Mouse (Mus musculus) cerebellum, adult 2 months (tissue): ENCODE measurements at regions not wholly inside any gene's neighbourhood (a gene's known extent, or its start where the extent isn't known, plus 50 kb on each side); places are given as distances from the start of the nearest gene placed in this dataset.
A peak's percentile ranks its signal among the peaks of the same experiment; 100 is the strongest.

Experiments used
- DNase-seq, 2 experiments: peaks; one replicate each; pipeline ENCODE4 v3.0.0; 2021
- H3K27ac ChIP-seq: fragments of 200-500 bp; 2 replicates; pipeline ENCODE4 v1.5.1; 2012; ENCODE audit warnings: low read length, control low read depth, inconsistent platforms; ENCODE audit not compliant: insufficient read depth
- H3K27me3 ChIP-seq: fragments of 200-500 bp; 2 replicates; pipeline ENCODE4 v1.6.1; 2012; ENCODE audit warnings: inconsistent platforms, mild to moderate bottlenecking, low read length, moderate library complexity; ENCODE audit not compliant: control insufficient read depth, insufficient read depth
- H3K4me1 ChIP-seq: fragments of 200-500 bp; 2 replicates; pipeline ENCODE4 v1.6.1; 2011; ENCODE audit warnings: low read length; ENCODE audit not compliant: control insufficient read depth, insufficient read depth
- H3K4me3 ChIP-seq: fragments of 200-500 bp; replicated peaks from 2 replicates; pipeline ENCODE3; 2011; ENCODE audit warnings: mild to moderate bottlenecking, low read depth, low read length, control low read depth; ENCODE audit not compliant: insufficient read depth
- CTCF ChIP-seq: fragments of 200-500 bp; IDR thresholded peaks from 2 replicates; pipeline ENCODE4 v1.5.1; 2011; ENCODE audit warnings: low read depth, mild to moderate bottlenecking, control low read depth, low read length, moderate library complexity, borderline replicate concordance; ENCODE audit not compliant: insufficient read depth
- POLR2A ChIP-seq: fragments of 200-500 bp; IDR thresholded peaks from 2 replicates; pipeline ENCODE4 v1.6.1; 2011; ENCODE audit warnings: low read length, control low read depth, borderline replicate concordance; ENCODE audit not compliant: insufficient read depth
- WGBS: fragments of 180-500 bp; shearing (Covaris S2); methylation state at CpG from one replicate; pipeline ENCODE4 v1.1.7; 2018; 5-methylcytosine and 5-hydroxymethylcytosine counted together

GRCm38 (mm10) chr14:80257086-80257485, 273.2 kb downstream of the Olfm4 start:
- 25% methylated on average over 3 of the region's 3 CpGs for WGBS
- peak; percentile 21 to 38 for DNase-seq
- H3K27ac ChIP-seq: no peak overlapping the region
- TF ChIP-seq POLR2A (no peak), CTCF (no peak)
- H3K4me1 ChIP-seq: peaks cover 4% of the 10 kb centered on the region
- no peaks in the 10 kb centered on the region for H3K27me3 ChIP-seq
- H3K4me3 ChIP-seq: no peak overlapping the region

- no peaks in the 10 kb centered on the region for H3K4me1 ChIP-seq
- no peaks in the 10 kb centered on the region for H3K27me3 ChIP-seq
- DNase-seq: no peak
- no peak overlapping the region for H3K4me3 ChIP-seq
- 33% methylated on average over 8 of the region's 8 CpGs for WGBS
- TF ChIP-seq POLR2A (no peak), CTCF (no peak)
- H3K27ac ChIP-seq: no peak overlapping the region
These were observed 279.3 kb downstream of the Olfm4 start for GRCm38 (mm10) chr14:80263173-80263572.

- 97% methylated on average over 7 of the region's 7 CpGs for WGBS
- Histone ChIP-seq H3K4me1 (no peaks in the 10 kb centered on the region), H3K27me3 (no peaks in the 10 kb centered on the region), H3K4me3 (no peak overlapping the region), H3K27ac (no peak overlapping the region)
- no peak for DNase-seq
- TF ChIP-seq POLR2A: no peak
- no peak for TF ChIP-seq CTCF
These were observed 281.2 kb downstream of the Olfm4 start for GRCm38 (mm10) chr14:80265081-80265480.

- no peak overlapping the region for H3K4me3 ChIP-seq
- TF ChIP-seq POLR2A: no peak
- peak; percentile 47; the same call in 1 of the 2 replicates for TF ChIP-seq CTCF
- WGBS: 49% methylated on average over 7 of the region's 7 CpGs
- peak; percentile 68 to 69 for DNase-seq
- H3K27me3 ChIP-seq: no peaks in the 10 kb centered on the region
- H3K27ac ChIP-seq: no peak overlapping the region
- no peaks in the 10 kb centered on the region for H3K4me1 ChIP-seq
These were observed 285.5 kb downstream of the Olfm4 start for GRCm38 (mm10) chr14:80269179-80269951.

GRCm38 (mm10) chr14:80270063-80270462, 286.2 kb downstream of the Olfm4 start:
- TF ChIP-seq CTCF (no peak), POLR2A (no peak)
- H3K4me3 ChIP-seq: no peak overlapping the region
- no peaks in the 10 kb centered on the region for H3K4me1 ChIP-seq
- DNase-seq: peak; percentile 35 to 43
- WGBS: 24% methylated on average over 13 of the region's 13 CpGs
- no peaks in the 10 kb centered on the region for H3K27me3 ChIP-seq
- H3K27ac ChIP-seq: no peak overlapping the region

GRCm38 (mm10) chr14:80280188-80280587, 296.3 kb downstream of the Olfm4 start:
- H3K27ac ChIP-seq: no peak overlapping the region
- no peaks in the 10 kb centered on the region for H3K4me1 ChIP-seq
- DNase-seq: no peak
- H3K4me3 ChIP-seq: no peak overlapping the region
- 77% methylated on average over 4 of the region's 4 CpGs for WGBS
- TF ChIP-seq POLR2A: no peak
- TF ChIP-seq CTCF: no peak
- H3K27me3 ChIP-seq: no peaks in the 10 kb centered on the region

- Histone ChIP-seq H3K4me1 (no peaks in the 10 kb centered on the region), H3K27ac (no peak overlapping the region), H3K4me3 (no peak overlapping the region), H3K27me3 (no peaks in the 10 kb centered on the region)
- WGBS: 75% methylated on average over 2 of the region's 2 CpGs
- TF ChIP-seq POLR2A (no peak), CTCF (no peak)
- no peak for DNase-seq
These were observed 299.8 kb downstream of the Olfm4 start for GRCm38 (mm10) chr14:80283726-80284125.

- H3K27me3 ChIP-seq: no peaks in the 10 kb centered on the region
- WGBS: 76% methylated on average over 4 of the region's 4 CpGs
- no peak for DNase-seq
These were observed 307.5 kb downstream of the Olfm4 start for GRCm38 (mm10) chr14:80291360-80291759.

More at GRCm38 (mm10) chr14:80291360-80291759, 307.5 kb downstream of the Olfm4 start:
- no peak for TF ChIP-seq CTCF
- TF ChIP-seq POLR2A: no peak
- H3K4me3 ChIP-seq: no peak overlapping the region
- no peaks in the 10 kb centered on the region for H3K4me1 ChIP-seq
- no peak overlapping the region for H3K27ac ChIP-seq
